Comparison of ENCODE assay signal across 27 mouse cellular contexts in the genomic region with DNA sequence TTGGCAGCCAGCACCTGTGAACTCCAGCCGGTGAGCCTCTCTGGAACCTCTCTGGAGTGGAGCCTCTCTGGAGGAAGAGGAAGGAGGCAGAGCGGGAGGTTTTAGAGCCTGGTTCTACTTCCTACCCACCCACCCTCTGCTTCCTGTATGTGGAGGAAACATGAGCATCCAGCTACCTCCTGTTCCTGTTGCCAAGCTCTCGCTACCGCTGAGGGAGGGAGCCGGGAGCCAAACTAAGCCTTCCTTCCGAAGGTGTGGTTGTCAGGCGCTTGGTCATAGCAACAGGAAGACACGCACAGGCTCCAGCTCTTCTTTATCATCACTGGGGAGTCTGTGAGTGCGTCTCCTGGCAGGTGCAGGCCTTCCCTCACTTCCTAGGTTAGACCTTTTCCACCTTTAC. TPM values are rescaled to one million over a fixed set of nuclear protein-coding genes. Genes with fewer than 3 reads are reported as not detected.
DNase-seq lines count a peak whose midpoint lies in the region; ATAC-seq and TF ChIP-seq lines count a peak whose summit lies in the region.
"Had no signal": no experiment of that assay in that cellular context is flagged by ENCODE, and none has a peak within 500 bp of the region (broad histone marks: within the 10 kb centered on the region; RNA-seq: fewer than 3 reads in every experiment).

No protein-coding gene starts in this region.

- TF ChIP-seq POLR2A in heart, adult 2 months (IDR thresholded peaks at IDR 0.05; ENCODE audit: insufficient read depth, low read depth, low read length): 0 out of 2 replicates have a peak, but pooled peaks have one; percentile 33
- TF ChIP-seq POLR2A in testis, adult 2 months (IDR thresholded peaks at IDR 0.05; ENCODE audit: control insufficient read depth, low read depth, low read length): no peak

- TF ChIP-seq CTCF in heart, adult 2 months (IDR thresholded peaks at IDR 0.05): no peak
- TF ChIP-seq CTCF in testis, adult 2 months (IDR thresholded peaks at IDR 0.05; ENCODE audit: control insufficient read depth, insufficient read depth, insufficient replicate concordance, low read depth, low read length): no peak

- intact Hi-C loops in heart, adult 2 months (cut with DNase I): no loop called here
- intact Hi-C loops in heart, postnatal 10 days (cut with DNase I): no loop called here

- H3K4me1 ChIP-seq in heart, adult 2 months (ENCODE audit: control insufficient read depth, insufficient read depth, low read length): peaks cover 3% of the 10 kb centered on the region
- H3K4me1 ChIP-seq in testis, adult 2 months (ENCODE audit: control insufficient read depth, insufficient read depth, low read length): peaks cover 7% of the 10 kb centered on the region
- H3K4me1 ChIP-seq: embryonic facial prominence, embryonic 15.5 days; forebrain, embryonic 10.5 days; hindbrain, embryonic 10.5 days; intestine, embryonic 15.5 days had no signal

- no peak for DNase-seq in frontal cortex, postnatal 25 days (ENCODE audit: low spot score in 2 of 2)
- peak; percentile 46 to 53 for DNase-seq in heart, adult 2 months
- DNase-seq in heart, postnatal 10 days: no peak
- DNase-seq in lung, postnatal 25 days (ENCODE audit: low spot score): peak; percentile 29
- no peak for DNase-seq in lung, postnatal 14 days
- DNase-seq in testis, postnatal 10 days (ENCODE audit: low spot score): no peak
- DNase-seq: adrenal gland, postnatal 25 days; B cell, adult 2 months; cerebellum, adult 11 months; cerebellum, adult 8-10 months; cerebellum, postnatal 14 days; embryo, embryonic 11 days; gastrocnemius, postnatal 25 days; kidney, adult 18-20 months had no signal

- peak overlapping the region; percentile 60 for H3K27ac ChIP-seq in heart, adult 2 months
- H3K27ac ChIP-seq in testis, adult 2 months (ENCODE audit: control insufficient read depth, insufficient read depth, low read depth, low read length): no peak overlapping the region
- H3K27ac ChIP-seq: embryonic facial prominence, embryonic 15.5 days; forebrain, embryonic 10.5 days; hindbrain, embryonic 10.5 days; hindbrain, embryonic 14.5 days; intestine, embryonic 15.5 days had no signal

- H3K4me3 ChIP-seq in heart, adult 2 months: no peak overlapping the region
- peak overlapping the region; percentile 10 for H3K4me3 ChIP-seq in testis, adult 2 months (ENCODE audit: control insufficient read depth, low read depth, low read length)
- H3K4me3 ChIP-seq: embryonic facial prominence, embryonic 15.5 days; erythroblast, embryonic 14.5 days; forebrain, embryonic 10.5 days; hindbrain, embryonic 10.5 days; intestine, embryonic 15.5 days had no signal

- 0 out of 2 replicates have a peak, but pooled peaks have one; percentile 16 for TF ChIP-seq EP300 in heart, adult 2 months (IDR thresholded peaks at IDR 0.05; ENCODE audit: insufficient read depth, low read depth, low read length)

- no peaks in the 10 kb centered on the region for H3K36me3 ChIP-seq in heart, adult 2 months (ENCODE audit: control insufficient read depth, insufficient read depth, low read length)
- no peaks in the 10 kb centered on the region for H3K36me3 ChIP-seq in testis, adult 2 months (ENCODE audit: control insufficient read depth, insufficient read depth, low read length)
- H3K36me3 ChIP-seq: embryonic facial prominence, embryonic 15.5 days; forebrain, embryonic 10.5 days; hindbrain, embryonic 10.5 days; intestine, embryonic 15.5 days had no signal

- no peak overlapping the region for H3K9ac ChIP-seq in heart, adult 2 months (ENCODE audit: low read depth, low read length)
- H3K9ac ChIP-seq: embryonic facial prominence, embryonic 15.5 days; hindbrain, embryonic 14.5 days; intestine, embryonic 15.5 days had no signal

- H3K27me3 ChIP-seq in heart, adult 2 months (ENCODE audit: control insufficient read depth, insufficient read depth, low read length): no peaks in the 10 kb centered on the region
- no peaks in the 10 kb centered on the region for H3K27me3 ChIP-seq in testis, adult 2 months (ENCODE audit: control insufficient read depth, insufficient read depth, low read length)
- H3K27me3 ChIP-seq: embryonic facial prominence, embryonic 15.5 days; intestine, embryonic 15.5 days had no signal

- 45% methylated on average over 9 of the region's 9 CpGs for WGBS in heart, adult 2 months

- H3K79me2 ChIP-seq in heart, adult 2 months (replicated peaks; ENCODE audit: control insufficient read depth, insufficient read depth, low read length): no peaks in the 10 kb centered on the region

- peak; percentile 44 for ATAC-seq in frontal cortex, adult (ENCODE audit: low TSS enrichment)
- ATAC-seq: CD4-positive, CD25-positive, alpha-beta regulatory T cell, adult 4 months; forebrain, embryonic 14.5 days; intestine, embryonic 15.5 days had no signal

RNA-seq across cellular contexts. Expression of a gene that starts 16.7 kb away (rescaled TPM):
- 1 to 10 TPM; 4.5 TPM for total RNA-seq in heart, adult 2 months (2021)
- 5.2 and 7.1 TPM in 2 replicates for polyA plus RNA-seq in heart, adult 2 months (2012; rRNA removed)
- total RNA-seq in heart, postnatal 10 days (2021): 1 to 10 TPM; 8.8 to 9.8 TPM
- polyA plus RNA-seq in testis, adult 2 months (2012; rRNA removed): 3.0 and 3.7 TPM in 2 replicates
- total RNA-seq: adrenal gland, postnatal 25 days; granulocyte monocyte progenitor cell, adult 5-6 weeks had no signal

RNA-seq across cellular contexts. Expression of a gene that starts 23.1 kb away (rescaled TPM):
- total RNA-seq in heart, adult 2 months (2021): 1 to 10 TPM in 1 of 2 experiments, under 1 TPM in 1; 0.55 to 1.3 TPM
- 0.61 and 1.4 TPM in 2 replicates for polyA plus RNA-seq in heart, adult 2 months (2012; rRNA removed)
- total RNA-seq in heart, postnatal 10 days (2021): 1 to 10 TPM in 1 of 2 experiments, under 1 TPM in 1; 0.86 to 1.2 TPM
- polyA plus RNA-seq in testis, adult 2 months (2012; rRNA removed): 53.7 and 55.3 TPM in 2 replicates
- total RNA-seq: adrenal gland, adult 18-20 months; granulocyte monocyte progenitor cell, adult 5-6 weeks had no signal
- polyA plus RNA-seq: erythroblast, embryonic 14.5 days; G1E had no signal

RNA-seq across cellular contexts. Expression of a gene that starts 46.9 kb away (rescaled TPM):
- total RNA-seq in heart, adult 2 months (2021): 10 to 100 TPM; 25.3 to 25.9 TPM
- polyA plus RNA-seq in heart, adult 2 months (2012; rRNA removed): 12.1 and 27.1 TPM in 2 replicates
- 10 to 100 TPM; 29.9 to 40.9 TPM for total RNA-seq in heart, postnatal 10 days (2021)
- polyA plus RNA-seq in testis, adult 2 months (2012; rRNA removed): 16.8 and 20.0 TPM in 2 replicates

RNA-seq across cellular contexts. Expression of a gene that starts 47.2 kb away (rescaled TPM):
- under 1 TPM; 0.59 to 0.76 TPM for total RNA-seq in heart, adult 2 months (2021)
- 0.66 and 0.94 TPM in 2 replicates for polyA plus RNA-seq in heart, adult 2 months (2012; rRNA removed)
- under 1 TPM; 0.53 to 0.97 TPM for total RNA-seq in heart, postnatal 10 days (2021)
- 26.8 and 28.7 TPM in 2 replicates for polyA plus RNA-seq in testis, adult 2 months (2012; rRNA removed)
- polyA plus RNA-seq: erythroblast, embryonic 14.5 days had no signal

Comparison
In these comparisons a context has a peak if more than half of its experiments do, and no peak if none do; other contexts are left out.
1. DNase-seq: peak in heart, adult 2 months (2 of 2) and lung, postnatal 25 days (single experiment); none in frontal cortex, postnatal 25 days (0 of 2), heart, postnatal 10 days (0 of 2), lung, postnatal 14 days (single experiment) and testis, postnatal 10 days (single experiment).